Mouse (Mus musculus): ENCODE results near the gene Fggy.

DNA sequence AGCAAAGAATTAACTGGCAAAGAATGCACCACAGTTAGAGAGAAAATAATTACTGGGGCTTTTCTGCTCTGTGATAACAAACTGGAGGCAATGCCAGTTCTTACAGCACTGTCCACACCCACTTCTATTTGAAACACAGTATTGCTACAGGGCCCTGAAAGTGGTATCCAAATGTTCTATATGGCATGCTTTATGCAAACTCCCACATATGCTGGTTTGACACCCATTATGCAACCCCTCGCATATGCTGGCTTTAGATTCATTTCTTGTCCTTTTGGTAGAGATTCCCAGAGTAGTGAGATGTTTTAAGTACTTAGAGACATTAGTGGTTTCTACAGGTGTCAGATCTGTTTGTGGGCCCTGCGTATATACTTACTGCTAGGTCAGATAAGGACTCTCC, 109.6 kb downstream of the Fggy start:
- TF ChIP-seq CTCF (IDR thresholded peaks at IDR 0.05; ENCODE audit: low read depth) (no peak), EP300 (optimal IDR thresholded peaks at IDR 0.05) (no peak)
